Mouse (Mus musculus) hindbrain, embryonic 16.5 days (tissue): Measurements from ENCODE around the gene Hccs. TPM values are rescaled to one million over a fixed set of nuclear protein-coding genes. Genes with fewer than 3 reads are reported as not detected.

Source experiments
- ATAC-seq: fragments of 200-750 bp; cut with Nextera tagmentation; 2 replicates; pipeline ENCODE4 v1.8.0; 2017; ENCODE audit warnings: moderate TSS enrichment, moderate library complexity
- H3K27ac ChIP-seq: fragments of 300-500 bp; sonication (generic); 2 replicates; pipeline ENCODE4 v1.5.1; 2014; ENCODE audit warnings: low read depth, mild to moderate bottlenecking, control low read depth, low read length, moderate library complexity
- H3K27me3 ChIP-seq: fragments of 300-500 bp; sonication (generic); replicated peaks from 2 replicates; pipeline ENCODE4 v1.6.1; 2014; ENCODE audit warnings: low read length; ENCODE audit not compliant: control insufficient read depth, insufficient read depth
- H3K36me3 ChIP-seq: fragments of 300-500 bp; sonication (generic); 2 replicates; pipeline ENCODE4 v1.6.1; 2014; ENCODE audit warnings: mild to moderate bottlenecking, low read length, moderate library complexity, mixed read lengths; ENCODE audit not compliant: control insufficient read depth, insufficient read depth
- H3K4me1 ChIP-seq: fragments of 300-500 bp; sonication (generic); 2 replicates; pipeline ENCODE4 v1.6.1; 2014; ENCODE audit warnings: low read depth, low read length; ENCODE audit not compliant: control insufficient read depth, insufficient read depth
- H3K4me2 ChIP-seq: fragments of 300-500 bp; sonication (generic); 2 replicates; pipeline ENCODE4 v1.6.1; 2014; ENCODE audit warnings: mild to moderate bottlenecking, low read length, control low read depth, moderate library complexity
- H3K4me3 ChIP-seq: fragments of 300-500 bp; sonication (generic); 2 replicates; pipeline ENCODE4 v1.5.1; 2014; ENCODE audit warnings: mild to moderate bottlenecking, low read length, control low read depth, moderate library complexity
- H3K9ac ChIP-seq: fragments of 300-500 bp; sonication (generic); 2 replicates; pipeline ENCODE4 v1.6.1; 2014; ENCODE audit warnings: low read depth, mild to moderate bottlenecking, control low read depth, low read length, moderate library complexity
- H3K9me3 ChIP-seq: fragments of 300-500 bp; sonication (generic); 2 replicates; pipeline ENCODE4 v1.6.1; 2014; ENCODE audit warnings: mild to moderate bottlenecking, low read length, moderate library complexity; ENCODE audit not compliant: control insufficient read depth
- WGBS: fragments of 180-500 bp; shearing (Covaris S2); extraction: QIAGEN DNeasy Blood & Tissue Kit; methylation state at CpG from one replicate; pipeline ENCODE4 v1.1.7; 2014; 5-methylcytosine and 5-hydroxymethylcytosine counted together
- polyA plus RNA-seq: library from polyadenylated mRNA; unstranded; fragments of >200 nt; fragmentation: Nextera tagmentation; extraction: Ambion mirVana; gene quantifications from 2 replicates; pipeline ENCODE4 v1.2.1, GENCODE M21; 2015

Gene Hccs
- polyA plus RNA-seq, 1 experiment from 2014 or later: 37.1 TPM

DNA sequence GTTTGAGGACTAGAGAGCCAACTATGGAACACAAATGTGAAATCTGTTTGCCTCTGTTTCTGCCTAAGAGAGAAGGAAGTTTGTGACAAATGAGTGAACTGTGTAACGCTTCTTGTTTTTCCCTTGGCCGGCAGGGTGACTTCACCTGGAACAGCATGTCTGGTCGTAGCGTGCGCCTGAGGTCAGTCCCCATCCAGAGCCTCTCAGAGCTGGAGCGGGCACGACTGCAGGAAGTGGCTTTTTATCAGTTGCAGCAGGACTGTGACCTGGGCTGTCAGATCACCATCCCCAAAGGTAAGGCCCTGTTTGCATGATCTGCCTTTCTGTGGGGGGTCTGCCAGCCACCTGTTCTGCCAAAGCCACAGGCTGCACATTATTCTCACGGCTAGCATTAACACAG, 100.1 kb downstream of the Hccs start:
- no peak overlapping the region for H3K27ac ChIP-seq
- H3K4me1 ChIP-seq: no peaks in the 10 kb centered on the region
- no peak for ATAC-seq
- H3K4me3 ChIP-seq: no peak overlapping the region
- H3K27me3 ChIP-seq: peaks cover 2% of the 10 kb centered on the region; the same call in 1 of the 2 replicates
- H3K9me3 ChIP-seq: no peaks in the 10 kb centered on the region
- WGBS: 79% methylated on average over 8 of the region's 8 CpGs
- no peak overlapping the region for H3K9ac ChIP-seq
- H3K4me2 ChIP-seq: no peak overlapping the region
- no peaks in the 10 kb centered on the region for H3K36me3 ChIP-seq

DNA sequence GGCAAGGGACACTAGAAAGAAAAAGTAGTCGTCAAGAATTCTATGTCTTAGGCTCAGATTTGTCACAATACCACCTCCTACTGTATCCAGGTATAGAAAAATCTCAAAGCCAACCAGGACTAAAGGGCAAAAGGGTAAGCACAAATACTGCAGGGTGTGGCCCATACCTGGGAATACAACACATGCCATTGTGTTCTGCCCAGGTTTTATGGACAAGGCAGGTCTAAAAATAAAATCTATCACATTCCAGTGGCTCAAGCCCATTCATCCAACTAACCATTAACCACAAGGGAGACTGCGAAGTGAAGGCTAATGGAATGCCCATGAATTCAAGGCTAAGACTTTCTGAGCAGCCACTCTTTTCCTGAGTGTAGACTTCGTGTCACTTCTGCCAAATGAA, 110.2 kb downstream of the Hccs start:
- no peaks in the 10 kb centered on the region for H3K36me3 ChIP-seq
- H3K4me2 ChIP-seq: no peak overlapping the region
- no peak for ATAC-seq
- no peak overlapping the region for H3K27ac ChIP-seq
- H3K4me1 ChIP-seq: no peaks in the 10 kb centered on the region
- H3K9me3 ChIP-seq: no peaks in the 10 kb centered on the region
- no peaks in the 10 kb centered on the region; the same call in 1 of the 2 replicates for H3K27me3 ChIP-seq
- WGBS: 76% methylated on average over 3 of the region's 3 CpGs
- H3K9ac ChIP-seq: no peak overlapping the region
- no peak overlapping the region for H3K4me3 ChIP-seq

Other genes starting within 250 kb of the Hccs start
- not detected in 2 replicates for gene Amelx, start 133.2 kb downstream of the Hccs start, polyA plus RNA-seq